Mouse (Mus musculus) kidney, adult 2 months (tissue): ENCODE measurements around the gene Slc8a1. TPM values are rescaled to one million over a fixed set of nuclear protein-coding genes. Genes with fewer than 3 reads are reported as not detected.

Source experiments
- DNase-seq: peaks from one replicate; pipeline ENCODE4 v3.0.0; 2021
- H3K27ac ChIP-seq: fragments of 200-500 bp; 2 replicates; pipeline ENCODE4 v1.5.1; 2012; ENCODE audit warnings: low read depth, low read length, control low read depth, inconsistent platforms; ENCODE audit not compliant: insufficient read depth
- H3K27me3 ChIP-seq: fragments of 200-500 bp; replicated peaks from 2 replicates; pipeline ENCODE4 v1.6.1; 2012; ENCODE audit warnings: mild to moderate bottlenecking, moderate library complexity, low read length, inconsistent platforms; ENCODE audit not compliant: control insufficient read depth, insufficient read depth
- H3K36me3 ChIP-seq: fragments of 200-500 bp; 2 replicates; pipeline ENCODE4 v1.6.1; 2012; ENCODE audit warnings: mild to moderate bottlenecking, moderate library complexity, low read length, inconsistent platforms; ENCODE audit not compliant: control insufficient read depth, insufficient read depth
- H3K4me1 ChIP-seq: fragments of 200-500 bp; 2 replicates; pipeline ENCODE4 v1.6.1; 2011; ENCODE audit warnings: low read length; ENCODE audit not compliant: control insufficient read depth, insufficient read depth
- H3K4me3 ChIP-seq: fragments of 200-500 bp; 2 replicates; pipeline ENCODE4 v1.5.1; 2011; ENCODE audit warnings: mild to moderate bottlenecking, low read depth, low read length, control low read depth; ENCODE audit not compliant: insufficient read depth
- CTCF ChIP-seq: fragments of 200-500 bp; conservative IDR thresholded peaks from 2 replicates; pipeline ENCODE4 v1.5.1; 2011; ENCODE audit warnings: low read depth, mild to moderate bottlenecking, control low read depth, low read length, moderate library complexity, mixed read lengths; ENCODE audit not compliant: insufficient read depth, insufficient read length
- POLR2A ChIP-seq: fragments of 200-500 bp; IDR thresholded peaks from one replicate; pipeline ENCODE4 v1.6.1; 2011; ENCODE audit warnings: low read depth, low read length, control low read depth
- whole genome bisulfite sequencing: fragments of 180-500 bp; shearing (Covaris S2); methylation state at CpG from one replicate; pipeline ENCODE4 v1.1.7; 2018; 5-methylcytosine and 5-hydroxymethylcytosine counted together
- polyA plus RNA-seq: library from polyadenylated mRNA; depleted of rRNA; stranded (reverse); fragments of >200 nt; gene quantifications from 2 replicates; pipeline ENCODE4 v1.2.3, GENCODE M21; 2012

Gene Slc8a1
- polyA plus RNA-seq, 1 experiment: 15.1 TPM

DNA sequence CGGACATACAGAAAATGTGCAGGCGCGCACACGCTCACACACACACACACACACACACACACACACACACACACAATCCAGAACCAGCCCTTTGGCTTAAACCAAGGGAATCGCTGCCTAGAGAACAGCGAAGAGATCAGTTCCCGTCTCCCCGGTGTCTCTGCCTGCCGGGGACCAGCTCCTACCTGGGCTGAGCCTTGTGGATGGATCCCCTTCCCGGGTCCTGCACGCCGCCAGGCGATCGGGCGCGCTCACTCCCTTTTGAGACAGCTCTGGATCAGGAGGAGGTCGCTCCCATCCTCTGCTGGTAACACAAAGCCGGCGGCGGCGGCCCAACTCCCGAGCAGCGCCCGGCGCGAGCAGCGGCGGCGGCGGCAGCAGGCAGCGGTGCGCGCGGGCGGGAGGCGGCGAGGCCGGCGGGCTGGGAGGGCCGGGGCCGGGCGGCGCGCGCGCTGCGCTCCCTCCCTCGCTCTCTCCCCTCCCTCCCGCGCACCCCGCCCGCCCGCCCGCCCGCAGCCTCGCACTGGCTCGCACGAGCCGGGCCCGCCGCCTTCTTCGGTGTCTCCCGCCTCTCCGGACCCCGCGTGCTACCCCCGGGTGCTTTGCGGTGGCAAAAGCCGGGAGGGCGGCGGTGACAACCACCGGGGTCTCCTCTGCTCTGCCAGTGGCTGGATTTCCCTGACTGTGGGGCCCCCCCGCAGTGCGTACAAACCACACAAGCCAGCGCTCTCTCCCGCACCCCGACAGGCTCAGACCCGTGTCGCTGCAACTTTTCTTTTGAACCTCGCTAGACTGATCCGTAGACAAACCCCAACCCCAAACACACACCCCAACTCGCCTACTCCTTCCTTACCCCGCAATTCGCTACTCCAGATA is 68.1 kb downstream of the Slc8a1 start:
- TF ChIP-seq CTCF (no peak), POLR2A (no peak)
- 7% methylated on average over 82 of the region's 84 CpGs for WGBS

DNA sequence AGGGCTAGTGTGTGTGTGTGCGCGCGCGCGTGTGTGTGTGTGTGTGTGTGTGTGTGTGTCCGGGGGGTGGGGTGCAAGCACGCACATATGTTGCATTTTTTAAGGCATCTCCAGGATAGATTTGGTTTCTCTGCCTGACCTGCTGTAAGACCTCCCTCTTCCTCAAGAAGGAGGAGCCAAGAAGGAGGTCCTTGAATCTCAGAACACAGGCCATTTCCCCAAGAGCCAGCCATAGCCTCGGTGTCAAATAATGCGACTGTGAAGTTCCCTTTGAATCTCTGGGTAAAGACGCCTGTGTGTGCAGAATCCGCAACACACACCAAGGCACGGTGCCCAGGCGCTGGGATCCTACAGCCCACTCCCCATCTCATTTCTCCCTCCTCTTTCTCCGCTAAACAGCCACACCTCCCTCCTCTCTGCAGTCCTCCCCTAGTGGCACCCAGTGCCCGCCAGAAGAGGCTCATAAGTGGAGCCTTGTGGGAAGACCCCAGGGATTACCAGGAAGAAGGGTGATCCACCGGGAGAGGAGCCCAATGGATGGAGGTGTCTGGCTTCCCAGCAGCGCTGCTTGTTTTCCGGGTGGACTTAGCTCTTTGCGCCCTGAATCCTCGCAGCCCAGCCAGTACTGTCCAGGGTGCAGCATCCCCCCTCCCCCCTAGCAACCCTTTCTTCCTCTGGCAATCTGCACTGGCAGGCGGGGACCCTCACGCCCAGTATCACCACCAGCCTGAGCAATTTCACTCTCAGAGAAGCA is 68.9 kb downstream of the Slc8a1 start:
- H3K4me3 ChIP-seq: peak overlapping the region; percentile 98
- TF ChIP-seq CTCF (no peak), POLR2A (no peak)
- H3K27me3 ChIP-seq: no peaks in the 10 kb centered on the region; the same call in none of the 2 replicates
- H3K4me1 ChIP-seq: no peaks in the 10 kb centered on the region
- peak; percentile 27 for DNase-seq
- no peaks in the 10 kb centered on the region for H3K36me3 ChIP-seq
- peak overlapping the region; percentile 19; the same call in 1 of the 2 replicates for H3K27ac ChIP-seq
- under 1% methylated on average over 22 of the region's 22 CpGs for WGBS

More for the DNA sequence above, 68.1 kb downstream of the Slc8a1 start:
- Histone ChIP-seq H3K27ac (peak overlapping the region; percentile 19), H3K4me1 (no peaks in the 10 kb centered on the region), H3K27me3 (no peaks in the 10 kb centered on the region; the same call in none of the 2 replicates), H3K36me3 (no peaks in the 10 kb centered on the region), H3K4me3 (peak overlapping the region; percentile 98)
- DNase-seq: peak; percentile 41

DNA sequence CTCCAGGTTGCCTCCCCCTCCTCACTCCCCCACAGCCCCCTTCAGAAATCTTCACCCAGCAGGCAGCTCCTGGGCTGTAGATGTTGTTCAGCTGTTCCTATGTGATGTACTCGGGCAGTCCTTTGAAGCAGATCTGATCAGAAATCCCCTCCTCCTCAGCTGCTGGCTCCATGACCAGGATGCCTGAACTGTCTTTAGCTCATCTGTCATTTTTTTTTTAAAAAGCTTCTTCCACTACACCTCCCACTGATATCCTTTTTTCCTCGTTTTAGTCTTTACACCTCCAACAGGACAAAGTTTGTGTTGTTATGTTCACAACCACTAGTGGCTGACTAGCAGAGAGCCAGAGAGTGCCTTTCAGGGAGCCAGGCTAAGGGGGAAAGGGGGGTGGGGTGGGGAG is 69.7 kb downstream of the Slc8a1 start:
- 13% methylated on average over 2 of the region's 2 CpGs for WGBS
- no peak for TF ChIP-seq POLR2A
- TF ChIP-seq CTCF: no peak
- no peaks in the 10 kb centered on the region for H3K4me1 ChIP-seq
- DNase-seq: no peak
- no peaks in the 10 kb centered on the region; the same call in none of the 2 replicates for H3K27me3 ChIP-seq
- H3K4me3 ChIP-seq: peak overlapping the region; percentile 98; the same call in 1 of the 2 replicates
- H3K36me3 ChIP-seq: no peaks in the 10 kb centered on the region
- H3K27ac ChIP-seq: no peak overlapping the region

DNA sequence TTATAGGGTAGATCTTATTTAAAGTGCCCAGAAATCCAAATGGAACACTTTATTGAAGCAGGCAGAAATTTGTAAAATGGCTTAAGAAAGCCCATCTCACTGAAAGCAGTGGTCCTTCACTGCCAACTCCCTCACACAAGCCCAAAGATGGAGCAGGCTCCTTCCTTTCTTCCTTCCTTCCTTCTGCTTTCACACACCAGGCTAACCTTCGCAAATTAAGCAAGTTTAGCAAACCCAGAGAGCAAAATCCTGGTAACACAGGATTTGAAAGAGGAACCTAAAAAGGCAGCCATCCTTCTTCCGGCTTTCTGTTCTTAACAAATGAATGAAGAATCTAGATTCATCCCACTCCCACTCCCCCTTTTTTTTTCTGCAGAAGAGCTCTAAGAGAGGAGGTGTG is 70.2 kb downstream of the Slc8a1 start:
- no peak for TF ChIP-seq POLR2A
- TF ChIP-seq CTCF: no peak
- Histone ChIP-seq H3K27me3 (no peaks in the 10 kb centered on the region; the same call in none of the 2 replicates), H3K27ac (no peak overlapping the region), H3K36me3 (no peaks in the 10 kb centered on the region), H3K4me1 (no peaks in the 10 kb centered on the region), H3K4me3 (no peak overlapping the region)
- DNase-seq: no peak
- 81% methylated on average over 2 of the region's 2 CpGs for whole genome bisulfite sequencing

DNA sequence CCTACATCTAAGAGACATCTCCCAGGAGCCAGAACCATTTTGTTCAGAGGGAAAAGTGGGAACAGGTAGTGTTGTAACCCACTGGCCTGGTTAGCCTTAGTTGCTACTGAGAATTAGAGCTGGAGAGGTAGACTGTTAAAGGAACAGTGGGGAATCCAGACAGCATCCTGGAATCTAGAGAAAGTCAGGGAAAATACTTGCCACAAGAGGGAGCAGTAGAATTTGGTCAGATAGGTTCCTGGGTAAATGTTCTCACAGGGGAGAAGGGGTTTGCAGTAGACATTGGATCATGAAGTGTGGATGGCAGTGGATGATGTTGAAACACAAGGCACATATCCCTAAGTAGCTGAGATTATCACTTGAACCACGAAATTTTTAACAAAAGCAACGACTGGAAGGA is 71.6 kb downstream of the Slc8a1 start:
- H3K4me1 ChIP-seq: no peaks in the 10 kb centered on the region
- peak; percentile 49 for DNase-seq
- no peaks in the 10 kb centered on the region; the same call in none of the 2 replicates for H3K27me3 ChIP-seq
- TF ChIP-seq POLR2A: no peak
- H3K4me3 ChIP-seq: no peak overlapping the region
- no peaks in the 10 kb centered on the region for H3K36me3 ChIP-seq
- no peak overlapping the region for H3K27ac ChIP-seq
- WGBS: 37% methylated on average over 2 of the region's 2 CpGs

DNA sequence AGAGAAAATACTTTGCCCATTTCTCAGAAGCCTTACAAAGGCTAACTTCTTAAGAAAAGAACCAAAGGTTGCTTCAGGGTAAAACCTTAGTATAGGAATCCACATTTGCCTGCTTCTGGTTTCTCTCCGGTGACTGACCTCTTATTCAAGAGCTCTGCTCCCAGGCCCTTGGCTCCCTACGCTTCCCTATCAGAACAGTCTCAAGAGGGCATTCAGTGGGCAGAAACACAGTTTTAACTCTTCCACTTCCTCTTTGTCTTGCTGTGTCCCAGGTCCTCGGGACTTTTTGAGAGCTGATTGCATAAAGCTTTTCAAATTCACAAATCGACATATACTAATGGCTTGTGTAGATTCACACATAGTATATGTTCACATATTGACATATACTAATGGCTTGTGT is 73.3 kb downstream of the Slc8a1 start:
- Histone ChIP-seq H3K36me3 (no peaks in the 10 kb centered on the region), H3K4me3 (no peak overlapping the region), H3K4me1 (no peaks in the 10 kb centered on the region), H3K27ac (no peak overlapping the region), H3K27me3 (no peaks in the 10 kb centered on the region; the same call in 1 of the 2 replicates)
- no peak for DNase-seq
- 85% methylated on average over 4 of the region's 4 CpGs for WGBS
- no peak for TF ChIP-seq POLR2A
- TF ChIP-seq CTCF: no peak

DNA sequence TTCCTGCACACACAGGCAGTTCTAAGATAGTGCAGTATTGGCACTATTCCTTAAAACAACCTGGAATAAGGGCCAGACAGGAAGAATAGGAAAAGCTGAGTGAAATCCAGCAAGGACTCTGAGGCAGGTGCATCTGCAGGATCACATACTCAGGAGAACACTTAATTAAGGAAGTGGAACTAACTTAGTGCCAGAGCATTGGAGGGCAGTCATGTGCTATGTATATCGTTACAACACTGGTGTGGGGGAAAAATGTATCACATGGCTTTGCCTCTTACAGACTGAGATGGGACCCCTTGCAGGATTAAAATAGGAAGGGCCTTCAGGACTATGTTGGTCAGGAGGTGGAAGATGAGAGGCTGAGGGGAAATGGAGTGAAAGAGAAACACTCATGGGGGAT is 80.3 kb downstream of the Slc8a1 start:
- no peaks in the 10 kb centered on the region for H3K4me1 ChIP-seq
- no peak overlapping the region for H3K27ac ChIP-seq
- no peak for DNase-seq
- TF ChIP-seq POLR2A (no peak), CTCF (no peak)
- H3K27me3 ChIP-seq: no peaks in the 10 kb centered on the region
- 35% methylated on average over 1 of the region's 1 CpGs for WGBS
- H3K4me3 ChIP-seq: no peak overlapping the region
- H3K36me3 ChIP-seq: no peaks in the 10 kb centered on the region
